Mouse (Mus musculus) ovary, adult 18-20 months (tissue): ENCODE results near the gene Tnc.
"Not testable (repeated sequence)": the region's sequence is repeated elsewhere in the genome, so short reads cannot be mapped to it uniquely, and the experiment has no call there.

Experiments used
- DNase-seq: peaks from one replicate; pipeline ENCODE4 v3.0.0; 2022; ENCODE audit warnings: low spot score, mixed read lengths

Gene Tnc

DNA sequence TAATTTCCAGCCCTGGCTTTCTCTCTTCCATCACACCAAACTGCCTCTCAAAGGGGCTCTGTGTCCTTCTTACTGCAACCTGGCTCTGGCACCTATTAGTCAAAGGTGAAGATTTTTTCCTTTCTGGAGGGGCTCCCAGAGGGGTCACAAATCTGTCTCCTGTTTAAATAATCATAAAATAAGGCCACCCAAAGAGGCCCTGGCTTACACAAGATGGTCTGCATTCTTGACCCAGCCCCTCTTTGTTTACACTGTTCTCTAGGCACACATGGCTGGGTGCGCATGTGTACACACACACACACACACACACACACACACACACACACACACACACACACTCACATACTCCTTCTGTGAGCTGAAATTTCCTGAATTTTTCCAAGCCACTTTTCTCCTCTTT lies 83.4 kb downstream of the Tnc start:
- DNase-seq, result no peak

DNA sequence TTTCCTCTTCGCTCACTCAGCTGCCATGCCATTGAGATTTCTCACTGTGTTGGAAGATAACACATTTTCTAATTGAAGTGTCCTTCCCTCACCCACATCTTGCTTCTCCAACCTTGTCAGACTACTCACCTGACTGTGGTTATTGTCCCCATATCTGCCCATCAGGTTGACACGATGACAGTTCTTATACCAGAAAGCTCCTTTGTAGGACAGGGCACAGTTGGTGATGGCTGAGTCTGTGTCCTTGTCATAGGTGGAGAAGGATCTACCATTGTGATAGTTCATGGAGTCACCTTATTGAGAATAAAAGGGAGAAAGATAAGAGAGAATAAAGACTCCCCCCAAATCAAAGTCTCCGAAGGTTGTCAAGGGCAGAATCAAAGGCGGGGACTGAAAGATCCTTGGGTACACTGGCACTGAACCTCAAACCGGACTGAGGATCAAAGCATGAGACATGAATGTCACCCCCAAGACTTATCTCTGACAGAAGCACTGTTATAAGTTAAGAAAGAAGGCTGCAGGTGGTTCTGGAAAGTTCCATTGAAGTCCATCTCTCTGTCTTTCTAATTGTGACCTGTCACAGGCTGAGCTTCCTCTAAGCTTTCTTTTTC lies 84.9 kb downstream of the Tnc start:
- DNase-seq, result no peak

DNA sequence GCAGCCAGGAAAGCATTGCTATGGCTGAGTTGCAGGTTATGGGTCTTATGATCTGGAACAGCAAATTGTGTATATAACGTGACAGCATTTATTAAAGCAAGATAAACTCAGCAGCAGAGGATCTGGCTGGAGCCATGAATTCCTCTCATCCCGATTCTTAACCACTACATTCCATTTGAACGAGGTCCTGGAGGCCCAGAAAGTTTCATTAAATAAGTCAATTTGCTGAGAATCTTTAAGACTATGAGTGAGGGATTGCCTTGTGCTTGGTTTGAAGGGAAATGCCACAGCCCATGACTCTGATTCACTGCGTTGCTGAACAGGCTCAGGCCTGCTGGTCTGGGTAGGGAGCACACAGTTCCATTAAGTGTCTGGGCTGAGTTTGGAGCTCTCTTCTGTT lies 88.2 kb downstream of the Tnc start:
- DNase-seq, result no peak

DNA sequence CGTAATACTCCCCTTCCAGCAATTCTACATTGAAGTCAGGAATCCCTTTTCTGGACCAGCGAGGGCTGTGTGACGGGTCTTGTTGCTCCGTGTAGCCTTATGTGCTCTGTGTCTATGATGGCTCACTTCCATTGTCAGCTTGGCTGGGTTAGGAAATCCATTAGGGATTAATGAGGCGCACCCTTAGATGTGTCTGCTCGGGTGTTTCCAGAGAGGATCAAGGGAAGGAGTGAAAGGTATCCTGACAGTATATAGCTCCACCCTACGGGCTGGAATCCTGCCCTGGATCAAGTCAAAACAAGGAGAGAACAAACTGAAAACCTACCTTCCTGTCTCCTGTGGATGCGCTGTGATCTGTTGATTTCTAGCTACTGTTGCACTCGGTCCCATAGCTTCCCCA lies 96.8 kb downstream of the Tnc start:
- DNase-seq, result no peak

DNA sequence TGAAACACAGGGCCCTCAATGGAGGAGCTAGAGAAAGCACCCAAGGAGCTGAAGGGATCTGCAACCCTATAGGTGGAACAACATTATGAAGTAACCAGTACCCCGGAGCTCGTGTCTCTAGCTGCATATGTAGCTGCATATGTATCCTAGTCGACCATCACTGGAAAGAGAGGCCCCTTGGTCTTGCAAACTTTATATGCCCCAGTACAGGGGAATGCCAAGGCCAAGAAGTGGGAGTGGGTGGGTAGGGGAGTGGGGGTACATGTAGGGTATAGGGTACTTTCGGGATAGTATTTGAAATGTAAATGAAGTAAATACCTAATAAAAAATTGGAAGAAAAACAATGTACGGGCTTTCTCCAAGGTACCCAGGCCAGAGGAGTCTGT lies 98.1 kb downstream of the Tnc start:
- not testable (repeated sequence) for DNase-seq

DNA sequence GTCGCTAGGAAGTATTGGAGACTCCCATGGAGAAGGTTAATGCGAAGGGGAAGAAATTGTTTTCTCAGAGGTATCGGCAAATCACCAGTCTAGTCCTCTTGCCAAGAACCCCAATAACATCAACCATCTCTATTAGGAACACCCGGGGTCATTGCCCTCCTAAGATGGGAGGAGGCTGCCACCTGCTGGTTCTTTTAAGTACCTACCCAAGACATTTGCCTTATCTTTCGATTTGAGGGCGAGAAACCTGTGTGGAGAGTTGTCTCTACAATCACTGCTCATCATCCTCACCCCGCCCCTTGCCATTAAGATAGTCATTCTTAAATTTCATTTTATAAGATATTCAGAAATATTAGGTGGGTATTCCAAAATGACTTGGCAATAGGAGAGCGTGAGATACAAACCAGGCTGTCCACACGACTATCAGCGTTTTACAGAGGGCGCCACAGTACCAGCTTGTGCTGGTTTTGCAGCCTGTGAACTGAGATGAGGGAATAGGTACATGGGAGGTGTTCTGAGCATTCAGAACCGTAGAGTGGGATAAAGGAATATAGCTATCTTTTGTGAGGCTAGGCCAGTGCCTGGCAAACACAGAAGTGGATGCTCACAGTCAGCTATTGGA lies 98.6 kb downstream of the Tnc start:
- peak; percentile 13 for DNase-seq

DNA sequence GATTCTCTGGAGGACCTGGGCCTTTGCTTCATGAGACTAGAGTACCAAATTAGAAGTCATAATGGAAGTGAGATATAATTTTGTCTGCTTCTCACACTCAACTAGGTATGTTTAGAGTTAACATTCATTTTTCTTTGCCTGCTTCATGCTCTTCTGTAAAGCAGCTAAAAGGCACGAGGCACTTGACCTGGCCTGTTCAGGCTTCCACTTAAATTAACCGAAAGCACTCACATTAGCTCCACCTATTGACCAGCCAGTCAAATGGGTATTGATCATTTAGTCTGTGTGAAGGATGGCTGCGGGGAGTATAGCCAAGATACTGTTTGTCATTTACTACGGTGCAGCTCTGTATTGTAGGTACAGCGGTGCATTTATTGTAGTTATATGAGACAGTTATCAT lies 103.0 kb downstream of the Tnc start:
- no peak for DNase-seq

DNA sequence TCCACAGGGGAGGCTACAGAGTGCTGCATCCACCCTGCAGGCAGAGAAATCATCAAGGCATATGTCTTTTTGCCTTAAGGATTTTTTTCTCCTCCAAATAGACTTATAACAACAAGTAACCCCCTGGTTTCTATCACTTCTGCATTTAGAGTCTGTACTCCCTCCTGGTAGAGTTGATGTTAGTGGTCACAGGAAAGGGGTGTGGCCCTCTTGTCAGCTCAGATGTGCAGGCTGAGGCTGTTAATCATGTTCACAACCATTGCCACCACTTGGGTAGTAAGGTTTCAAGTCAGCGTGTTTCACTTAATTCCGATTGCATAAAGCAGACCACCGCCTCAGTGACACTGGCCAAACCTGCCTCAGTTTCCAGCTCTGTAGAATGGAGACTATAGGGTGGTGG lies 103.9 kb downstream of the Tnc start:
- DNase-seq, result no peak

DNA sequence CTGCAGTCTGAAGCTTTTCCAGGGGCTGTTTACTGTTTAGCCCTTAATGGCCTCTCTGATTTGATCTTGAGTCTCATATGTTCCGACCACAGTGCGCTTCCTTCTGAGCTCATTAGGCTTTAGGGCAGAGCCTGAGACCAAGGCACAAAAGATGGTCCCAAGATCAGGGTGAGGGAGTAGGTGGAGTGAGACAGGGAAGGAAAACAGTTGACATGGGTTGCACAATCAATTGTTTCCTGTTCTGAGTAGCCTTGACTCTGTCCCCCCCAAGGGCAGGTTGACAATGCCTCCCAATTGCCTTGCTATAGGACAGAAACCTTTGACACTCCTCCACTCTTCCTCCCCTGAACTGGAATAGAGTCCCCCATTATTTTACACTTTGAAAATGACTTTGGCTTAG lies 105.4 kb downstream of the Tnc start:
- no peak for DNase-seq

DNA sequence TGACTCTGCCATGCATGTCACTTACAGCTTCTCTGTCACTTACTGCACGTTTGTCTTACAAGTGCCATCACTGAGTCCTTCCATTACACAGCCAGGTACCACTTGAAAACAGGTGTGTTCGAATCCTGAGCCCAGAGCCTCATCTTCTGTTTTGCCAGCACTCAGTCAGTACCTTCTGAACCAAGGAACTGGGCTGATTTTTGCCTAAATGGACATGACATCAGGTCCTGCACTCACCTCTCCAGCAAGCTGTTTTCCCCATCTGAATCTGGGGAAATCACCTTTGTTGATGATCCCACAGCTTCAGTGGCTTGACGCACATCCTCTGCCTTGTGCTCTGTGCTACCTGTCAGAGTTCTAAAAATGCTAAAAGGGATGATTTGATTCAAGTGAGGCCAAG lies 107.4 kb downstream of the Tnc start:
- no peak for DNase-seq

DNA sequence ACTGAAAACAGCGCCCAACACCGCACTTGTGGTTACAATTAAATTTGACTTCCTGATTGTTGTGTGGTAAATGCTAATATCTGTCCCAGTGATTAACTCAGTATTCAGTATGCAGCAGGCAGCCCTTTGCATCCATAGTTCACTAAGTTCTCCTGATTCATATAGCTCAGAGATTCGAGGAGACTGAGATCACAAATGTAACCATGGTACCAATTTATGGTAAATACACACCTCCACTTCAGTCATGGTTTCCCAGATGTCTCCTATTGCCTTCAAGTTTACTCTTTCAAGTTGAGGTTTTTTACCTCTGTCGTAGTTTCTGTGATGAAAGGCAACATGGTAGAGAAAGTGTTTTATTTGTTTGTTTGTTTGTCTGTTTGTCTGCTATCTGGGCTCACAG lies 110.9 kb downstream of the Tnc start:
- DNase-seq, result no peak

DNA sequence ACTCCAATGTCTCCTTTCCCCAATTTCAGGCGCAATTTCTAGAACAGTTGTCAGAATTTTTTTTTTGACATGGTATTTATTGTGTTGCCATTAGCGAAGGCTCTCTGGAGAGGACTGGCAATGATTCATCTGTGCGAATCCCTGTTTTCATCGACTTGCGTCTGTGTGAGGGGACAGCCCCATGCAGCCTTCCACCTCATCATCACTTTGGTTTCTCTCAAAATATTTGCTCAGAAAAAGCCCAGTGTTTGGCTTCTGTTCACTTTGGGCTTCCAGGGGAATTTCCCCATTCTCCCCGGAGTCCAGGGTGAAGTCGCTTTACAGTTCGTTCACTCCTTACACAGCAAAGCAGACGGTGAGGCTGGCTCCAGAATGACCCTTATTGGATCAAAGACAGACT lies 111.5 kb downstream of the Tnc start:
- DNase-seq, result no peak

DNA sequence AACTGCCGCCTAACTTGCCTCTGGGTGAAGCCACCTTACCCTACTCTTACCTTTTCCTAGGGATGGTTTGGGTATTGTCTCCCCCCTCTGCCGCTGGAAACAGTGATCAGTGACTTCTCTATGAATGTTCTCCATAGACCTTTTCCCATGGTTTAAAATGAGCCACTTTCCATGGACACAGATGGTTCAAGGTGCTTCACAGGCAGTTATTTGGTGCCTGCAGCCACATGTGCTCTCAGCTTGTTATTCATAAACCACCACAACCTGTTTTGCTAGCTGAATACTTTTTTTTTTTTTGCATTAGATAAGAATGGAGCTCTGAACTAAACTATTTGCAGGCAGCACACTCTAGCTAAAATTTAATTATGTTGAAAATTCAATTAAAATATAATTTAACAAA lies 116.0 kb downstream of the Tnc start:
- DNase-seq, result no peak

DNA sequence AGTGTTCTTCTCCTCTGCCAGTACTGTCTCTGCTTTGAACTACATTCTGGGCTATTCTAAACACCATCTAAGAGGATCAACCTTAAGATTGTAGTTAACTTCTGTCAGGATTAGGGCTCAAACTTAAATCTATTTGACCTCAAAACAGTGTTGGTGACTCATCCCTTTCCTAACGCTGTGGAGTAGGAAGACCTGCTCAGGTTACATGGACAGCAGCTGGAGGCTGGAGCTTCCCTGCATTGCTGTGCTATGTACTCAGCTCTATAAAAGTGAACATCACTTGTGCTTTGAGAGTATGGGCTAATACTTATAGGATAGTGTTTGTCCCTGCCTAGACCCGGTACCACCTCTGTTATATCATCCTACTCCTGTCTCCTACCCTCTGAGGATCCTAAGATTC lies 117.3 kb downstream of the Tnc start:
- no peak for DNase-seq

DNA sequence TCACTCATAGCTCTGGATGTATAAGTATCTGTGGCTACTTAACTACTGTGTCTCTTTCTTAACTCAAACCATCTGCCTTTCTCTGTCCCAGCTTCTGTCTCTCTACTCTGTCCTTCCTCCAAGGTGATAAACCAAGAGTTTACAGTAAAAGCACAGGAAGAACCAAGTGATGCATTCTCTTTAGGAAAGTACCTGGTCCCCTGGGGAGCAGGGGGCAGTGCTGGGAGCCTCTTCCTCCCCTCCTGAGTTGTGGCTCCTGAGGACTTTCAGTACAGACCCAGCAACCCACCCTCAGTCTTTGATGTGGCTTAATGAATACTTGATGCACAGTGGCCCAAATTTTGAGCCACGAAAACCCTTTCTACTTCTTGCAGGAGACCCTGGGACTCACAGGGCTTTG lies 118.6 kb downstream of the Tnc start:
- DNase-seq, result no peak

DNA sequence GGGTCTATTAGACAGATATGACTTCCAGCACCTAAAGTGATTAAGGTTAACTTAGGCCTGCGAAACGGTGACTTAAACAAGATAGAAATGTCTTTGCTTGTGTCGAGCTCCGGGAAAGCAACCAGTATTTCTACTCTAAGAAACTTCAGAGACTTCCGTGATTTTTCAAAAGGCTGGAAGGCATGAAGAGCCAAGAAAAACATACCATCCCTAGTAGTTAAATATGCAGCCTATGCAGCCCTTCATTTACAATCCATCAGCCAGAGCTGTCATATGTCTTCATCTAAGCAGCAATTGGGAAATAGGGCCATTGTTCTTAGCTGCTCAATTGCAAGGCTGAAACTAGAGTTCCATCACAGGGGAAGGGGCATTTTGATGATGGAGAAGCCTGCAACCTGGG lies 129.6 kb downstream of the Tnc start:
- no peak for DNase-seq

DNA sequence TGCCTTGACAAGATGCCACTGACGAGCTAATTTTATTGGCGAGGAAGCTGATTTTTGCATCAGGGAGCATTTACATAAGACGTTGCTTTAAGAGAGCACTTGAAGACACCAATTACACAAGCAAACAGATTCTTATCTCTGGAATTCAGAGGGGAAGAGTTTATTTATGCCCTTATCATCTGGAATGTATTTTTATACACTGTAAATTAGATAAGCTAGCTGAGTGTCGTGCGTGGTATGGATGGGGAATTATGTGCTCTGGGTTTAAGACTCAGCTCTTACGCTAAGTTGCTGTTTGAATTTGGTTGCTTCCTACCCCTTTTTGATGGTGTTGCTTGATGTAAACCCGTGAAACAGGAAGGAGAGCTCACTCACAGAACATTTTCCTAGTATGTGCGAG lies 130.1 kb downstream of the Tnc start:
- DNase-seq, result no peak

DNA sequence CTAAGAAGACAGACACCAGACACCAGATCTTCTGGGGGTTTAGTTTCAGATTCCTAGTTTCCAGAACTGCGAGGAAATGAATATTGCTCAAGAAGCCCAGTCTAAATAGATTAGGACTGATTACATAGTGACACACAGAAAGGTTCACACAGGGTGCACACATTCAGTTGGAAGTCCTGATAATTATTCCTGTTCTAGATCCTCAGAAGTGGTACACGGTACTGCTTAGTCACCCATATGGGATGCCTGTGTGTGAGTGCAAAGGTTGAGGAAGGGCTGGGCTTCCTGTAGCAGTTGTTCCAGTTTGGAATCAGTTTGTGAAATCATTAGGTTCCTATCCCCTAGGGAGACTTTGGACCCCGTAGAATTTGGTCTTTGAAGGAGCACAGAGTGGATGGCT lies 130.5 kb downstream of the Tnc start:
- DNase-seq, result no peak
